Mouse (Mus musculus): ENCODE measurements around the gene Gm5148.

- no peak for TF ChIP-seq CTCF (IDR thresholded peaks at IDR 0.05; ENCODE audit: insufficient read depth, low read length)
- TF ChIP-seq POLR2A (IDR thresholded peaks at IDR 0.05; ENCODE audit: borderline replicate concordance, extremely low read depth, low read depth, low read length), result no peak
These were observed 851 bp upstream of the Gm5148 start for GRCm38 (mm10) chr3:37724946-37725735.

Data from lung, adult 2 months (tissue).